Mouse (Mus musculus): ENCODE measurements around the gene Plod2.

Gene Plod2

DNA sequence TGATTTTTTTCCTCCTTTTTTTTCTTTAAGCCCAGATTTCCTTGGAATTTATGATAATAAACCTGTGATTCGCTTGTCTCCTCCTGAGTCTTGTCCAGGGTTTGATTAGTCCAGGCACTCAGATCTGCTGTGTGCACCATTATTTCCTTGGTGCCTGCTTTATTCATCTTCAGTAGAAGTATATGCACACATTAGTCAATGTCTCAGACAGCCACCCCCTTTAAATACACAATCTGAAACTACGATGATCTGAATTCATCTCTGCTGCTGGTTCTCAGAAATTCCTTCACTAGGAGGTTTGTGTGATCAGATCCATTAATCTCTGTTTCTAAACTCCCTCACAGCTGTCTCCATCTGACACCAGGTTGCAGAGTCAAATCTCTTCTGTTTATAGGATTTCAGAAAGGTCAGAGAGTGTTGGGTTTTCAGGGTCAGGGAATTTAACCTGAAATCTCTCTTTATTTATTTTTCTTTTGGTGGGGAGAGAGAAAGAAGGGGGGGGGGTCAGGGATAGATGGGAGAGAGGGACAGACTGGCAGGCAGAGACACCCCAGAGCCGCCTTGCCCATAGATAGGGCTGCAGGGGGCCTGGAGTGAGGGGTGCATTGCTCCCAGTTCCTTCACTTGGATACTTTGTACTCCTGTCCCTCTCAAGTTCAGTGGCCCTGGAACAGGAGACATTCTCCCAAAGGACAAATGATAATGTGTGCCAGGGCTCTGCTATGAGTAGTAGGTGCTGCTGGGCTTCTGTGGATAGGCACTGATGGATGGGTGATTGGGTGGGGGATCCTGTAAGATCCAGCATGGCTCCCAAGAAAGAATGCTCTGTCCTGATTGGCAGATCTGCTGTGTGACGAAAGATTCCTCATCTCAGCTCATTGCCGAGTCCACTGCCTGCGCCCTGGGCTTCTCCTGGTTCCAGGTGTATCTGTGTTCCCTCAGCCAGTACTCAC lies 13.3 kb downstream of the Plod2 start:
- no peak for DNase-seq (ENCODE audit: low spot score in 2 of 2)

DNA sequence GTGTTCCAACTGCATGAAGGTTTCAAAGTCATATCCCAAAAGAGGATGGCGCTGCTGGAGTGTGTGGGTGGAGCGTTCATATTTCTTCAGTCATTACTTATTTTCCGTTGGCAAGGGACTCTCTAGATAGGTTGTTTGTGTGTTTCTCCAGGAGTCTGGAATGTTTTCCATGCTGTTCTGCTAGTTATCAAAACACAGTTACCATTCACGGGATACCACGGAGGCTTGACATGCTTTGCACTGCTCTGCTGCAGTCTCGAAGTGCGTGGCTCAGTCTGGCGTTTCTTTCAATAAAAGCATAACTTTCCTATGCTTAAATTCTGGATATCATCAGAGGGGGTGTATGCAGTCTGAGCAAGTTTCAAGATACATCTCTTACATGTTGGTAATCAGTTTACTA lies 17.7 kb downstream of the Plod2 start:
- DNase-seq (ENCODE audit: low spot score in 2 of 2): no peak

DNA sequence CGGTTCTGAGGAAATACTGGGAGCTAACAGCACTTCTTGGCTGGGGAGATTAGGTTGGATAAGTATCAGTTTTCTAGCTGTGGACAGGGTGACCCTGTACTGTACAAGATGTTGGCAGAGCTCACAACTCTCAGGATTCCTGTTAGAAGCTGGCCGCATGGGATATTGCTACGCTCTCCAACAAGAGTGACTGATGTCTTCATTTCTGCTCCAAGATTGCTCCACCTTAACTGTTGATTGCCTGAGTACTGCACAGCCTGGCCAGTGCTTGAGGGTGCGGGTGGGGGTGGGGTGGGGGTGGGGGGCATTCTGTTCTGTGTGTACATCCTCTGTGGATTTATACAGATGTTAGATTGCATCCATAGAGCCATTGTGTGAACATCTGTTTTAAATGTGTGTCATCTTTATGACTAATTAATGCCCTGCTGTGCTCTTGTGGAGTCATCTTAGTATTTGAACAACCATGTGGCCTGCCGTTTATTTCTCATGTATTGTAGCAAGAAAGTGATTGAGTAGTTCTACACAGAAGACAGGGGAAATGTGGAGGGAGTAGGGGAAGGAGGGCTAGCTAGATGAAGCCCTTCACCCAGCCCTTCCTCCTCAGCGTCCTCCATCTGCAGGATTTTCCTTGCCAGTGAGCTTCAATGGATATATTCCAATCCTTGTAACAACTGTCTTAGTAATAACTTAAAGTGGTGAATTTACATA lies 19.0 kb downstream of the Plod2 start:
- no peak for DNase-seq (ENCODE audit: low spot score in 2 of 2)

DNA sequence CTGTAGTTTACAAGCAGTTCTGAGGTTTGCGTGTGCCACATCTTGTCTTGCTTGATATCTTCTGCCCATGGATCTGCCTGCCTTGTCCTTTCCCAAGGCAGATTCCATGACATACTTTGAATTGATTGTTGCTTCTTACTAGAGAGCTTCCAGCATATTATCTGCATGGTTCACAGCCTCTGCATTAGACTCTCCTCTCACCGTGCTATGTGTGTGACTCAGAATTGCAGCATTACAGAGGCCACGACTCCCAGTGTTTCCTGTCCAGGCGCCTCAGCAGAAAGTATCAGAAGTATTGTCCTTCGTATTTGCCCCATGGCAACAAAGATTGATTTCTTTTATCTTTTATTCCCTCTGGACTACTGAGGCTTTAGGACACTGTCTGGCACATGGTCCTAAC lies 20.4 kb downstream of the Plod2 start:
- DNase-seq (ENCODE audit: low spot score in 2 of 2): no peak

DNA sequence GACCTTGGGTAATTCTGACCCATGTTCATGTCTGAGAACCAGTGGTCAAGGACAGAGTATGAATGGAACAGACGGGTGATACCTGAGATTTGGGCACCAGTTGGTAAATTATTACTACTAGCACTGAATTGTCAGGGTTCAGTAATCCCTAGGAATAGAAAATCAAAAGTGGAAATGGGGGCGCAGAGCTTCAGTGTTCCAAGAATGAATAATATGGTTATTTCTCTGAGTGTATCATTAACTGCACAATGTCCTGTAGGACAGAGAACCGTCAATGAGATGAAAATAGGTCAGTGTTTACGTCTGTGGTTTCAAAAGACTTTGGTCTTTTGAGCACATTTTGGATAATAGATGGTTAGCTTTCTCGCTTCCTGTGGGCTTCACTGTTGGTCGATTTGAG lies 21.3 kb downstream of the Plod2 start:
- no peak for DNase-seq (ENCODE audit: low spot score in 2 of 2)

DNA sequence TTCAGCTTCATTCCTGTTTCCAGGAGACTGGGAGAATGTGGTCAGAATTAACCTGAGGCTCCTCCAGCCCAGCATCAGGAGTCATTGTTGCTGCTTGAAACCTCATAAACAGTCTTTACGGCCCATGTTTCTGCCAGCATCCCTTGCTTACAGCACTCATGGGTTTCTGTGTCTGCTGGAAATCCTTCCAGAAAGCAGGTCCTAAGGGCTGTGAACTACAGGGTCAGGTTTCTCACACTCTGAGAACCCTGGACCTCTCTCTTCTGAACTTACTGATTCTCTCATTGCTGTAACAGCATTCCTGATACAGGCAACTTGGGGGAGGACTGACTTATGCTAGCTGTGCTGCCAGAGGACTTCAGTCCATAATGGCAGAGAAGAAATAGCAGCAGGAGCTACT lies 22.4 kb downstream of the Plod2 start:
- no peak for DNase-seq (ENCODE audit: low spot score in 2 of 2)

DNA sequence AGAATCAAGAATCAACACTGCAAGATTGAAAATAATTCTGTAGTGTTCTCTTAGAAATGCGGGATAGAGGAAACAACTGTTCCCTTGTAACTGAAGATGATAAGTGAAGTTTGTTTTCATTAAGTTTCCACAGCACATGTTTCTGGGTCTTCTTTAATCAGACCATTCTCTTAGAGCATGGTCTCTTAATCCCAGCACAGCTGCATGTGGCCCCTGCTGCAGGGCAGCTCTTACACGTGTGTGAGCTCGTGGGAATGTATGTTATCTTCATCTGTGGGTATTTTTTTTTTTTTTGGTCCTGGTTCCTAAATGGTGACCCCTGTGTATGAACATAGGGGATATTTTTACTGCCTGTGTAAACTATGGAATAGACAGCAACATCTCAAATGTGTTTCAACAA lies 24.2 kb downstream of the Plod2 start:
- DNase-seq (ENCODE audit: low spot score in 2 of 2): no peak

DNA sequence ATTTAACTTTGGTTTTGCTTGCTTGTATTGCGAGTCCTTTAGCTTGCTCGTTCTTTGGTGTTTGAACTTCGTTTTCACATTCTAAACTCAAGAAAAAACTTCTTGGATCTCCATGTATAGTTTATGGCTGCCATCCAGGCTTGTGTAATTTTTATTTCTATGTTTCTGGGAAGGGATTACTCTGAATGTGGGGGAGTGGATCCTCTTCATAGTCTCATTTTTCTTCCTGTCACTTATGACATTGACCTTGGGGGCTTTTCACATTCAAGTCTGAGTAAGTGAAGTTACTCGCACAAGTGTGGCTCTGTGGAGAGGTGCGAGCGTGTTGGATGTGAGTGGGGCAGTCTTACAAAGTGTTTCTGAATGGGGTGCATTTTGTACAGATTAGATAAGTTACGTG lies 25.5 kb downstream of the Plod2 start:
- no peak for DNase-seq (ENCODE audit: low spot score in 2 of 2)

DNA sequence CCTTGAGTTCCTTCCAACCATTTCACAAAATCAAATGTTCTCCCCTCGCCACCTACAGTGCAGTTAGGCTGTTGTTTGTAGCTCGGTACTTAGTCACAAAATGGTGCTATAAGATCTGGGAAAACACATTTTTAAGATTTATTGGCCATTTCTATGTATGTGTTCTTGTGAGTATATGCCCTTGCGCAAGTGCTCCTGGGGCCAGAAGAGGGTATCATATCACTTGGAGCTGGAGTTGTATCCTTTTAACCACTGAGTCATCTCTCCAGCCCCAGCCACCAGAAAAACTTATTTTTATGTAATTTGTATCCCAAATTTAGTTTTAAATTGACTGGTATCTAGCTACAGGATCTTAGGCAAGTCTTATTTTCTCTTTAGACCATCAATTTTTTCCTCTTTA lies 26.8 kb downstream of the Plod2 start:
- DNase-seq (ENCODE audit: low spot score in 2 of 2): no peak

DNA sequence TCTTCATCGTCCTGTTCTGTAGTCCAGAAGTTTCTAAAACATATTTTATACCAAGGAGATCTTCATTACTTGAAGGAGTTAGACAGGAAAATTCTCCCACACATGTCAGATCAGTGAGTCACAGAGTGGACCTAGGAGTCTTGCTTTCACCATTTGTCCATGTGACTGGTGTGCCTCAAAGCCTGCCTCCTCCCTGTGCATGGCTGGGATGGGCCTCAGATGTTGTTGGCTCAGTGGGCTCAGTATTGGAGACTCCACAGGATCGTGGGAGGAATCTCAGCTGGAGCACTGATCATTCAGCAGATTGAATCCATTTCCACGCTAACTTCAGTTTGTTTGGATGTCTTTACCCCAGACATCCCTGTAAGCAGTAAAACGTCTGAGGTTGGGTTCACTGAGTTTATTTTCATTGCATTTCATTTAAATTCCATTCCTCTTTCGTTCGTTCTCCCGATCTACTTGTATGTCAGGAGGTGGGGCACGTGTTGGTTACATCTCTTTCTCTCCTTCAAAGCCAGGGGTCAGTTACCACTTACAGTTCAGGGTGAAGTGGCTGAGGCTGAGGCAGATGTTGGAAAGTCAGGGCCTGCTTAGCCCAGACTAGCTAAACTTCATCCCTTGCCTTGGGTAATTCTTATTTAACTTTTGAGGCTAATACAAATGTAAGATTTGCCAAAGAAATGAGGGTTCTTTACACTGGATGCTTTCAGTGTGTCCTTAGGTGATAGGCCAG lies 30.5 kb downstream of the Plod2 start:
- no peak for DNase-seq (ENCODE audit: low spot score in 2 of 2)

DNA sequence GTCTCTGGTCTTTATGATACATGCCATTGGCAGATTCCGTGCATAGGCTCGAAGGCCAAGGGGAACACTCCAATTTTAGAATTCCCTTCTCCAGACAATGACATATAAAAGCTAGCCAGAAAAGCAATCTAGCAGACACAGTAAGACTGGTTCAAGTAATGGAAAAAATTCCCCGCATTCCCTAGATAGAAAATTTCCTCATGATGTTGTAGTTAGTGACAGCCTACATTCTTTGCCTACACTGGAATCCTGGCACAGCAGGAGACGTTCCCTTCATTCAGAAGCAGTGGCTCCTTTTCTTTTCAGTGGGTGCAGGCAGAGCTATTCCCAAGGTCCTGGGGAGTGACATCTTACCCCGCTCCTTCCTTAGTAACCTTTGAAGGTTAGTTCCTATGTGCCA lies 41.9 kb downstream of the Plod2 start:
- no peak for DNase-seq (ENCODE audit: low spot score in 2 of 2)

DNA sequence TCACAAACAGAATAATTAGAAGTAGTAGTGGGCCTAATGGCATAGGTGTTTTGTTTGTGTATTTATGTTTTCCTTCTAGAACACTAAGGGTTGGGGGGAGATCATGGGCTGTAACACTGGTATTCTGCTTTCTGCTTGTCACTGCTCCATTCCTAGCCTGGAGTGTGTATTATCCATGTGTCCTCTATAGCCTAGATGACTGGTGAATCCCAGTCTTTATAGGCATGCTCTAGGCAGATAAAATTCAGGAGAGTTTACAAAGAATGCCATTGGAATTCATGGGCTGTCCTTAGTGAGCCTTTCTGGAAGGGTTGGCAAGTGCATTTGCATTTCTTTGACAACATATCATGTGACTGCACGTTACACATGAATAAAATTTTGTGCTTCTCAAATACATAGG lies 44.0 kb downstream of the Plod2 start:
- DNase-seq (ENCODE audit: low spot score in 2 of 2): no peak

DNA sequence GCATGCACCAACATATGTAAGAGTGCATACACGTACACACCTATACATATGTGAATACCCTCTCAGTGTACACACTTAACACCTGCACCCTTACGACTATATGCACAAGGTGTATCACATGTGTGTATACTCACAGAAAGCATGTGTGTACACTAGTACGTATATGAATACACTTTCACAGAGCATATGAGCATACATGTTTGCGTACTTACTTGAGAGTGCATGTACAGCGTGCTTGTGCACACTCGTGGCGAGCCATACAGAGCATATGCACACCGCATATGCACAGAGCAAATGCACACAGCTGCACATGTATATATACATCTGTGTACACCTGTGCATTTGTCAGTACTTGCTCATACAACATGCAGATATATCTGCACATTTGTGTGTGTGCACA lies 45.4 kb downstream of the Plod2 start:
- no peak for DNase-seq (ENCODE audit: low spot score in 2 of 2)

DNA sequence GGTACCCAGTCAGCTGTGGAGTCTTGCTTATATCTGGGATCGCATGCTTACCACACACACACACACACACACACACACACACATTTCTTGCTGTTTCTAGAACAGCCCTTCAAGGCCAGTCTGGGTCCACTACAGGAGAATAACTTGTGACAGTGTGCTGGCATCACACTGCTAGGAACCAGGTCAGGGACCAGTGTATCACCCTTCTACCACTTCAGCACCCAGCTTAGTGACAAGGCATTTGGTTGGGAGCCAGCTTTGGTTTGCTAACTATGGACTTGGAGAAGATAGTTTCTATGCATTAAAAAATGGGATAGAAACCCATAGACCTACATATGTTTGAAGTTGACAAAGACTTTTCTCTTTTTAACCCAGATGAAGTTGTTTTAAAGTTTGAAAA lies 46.2 kb downstream of the Plod2 start:
- DNase-seq (ENCODE audit: low spot score in 2 of 2): no peak

DNA sequence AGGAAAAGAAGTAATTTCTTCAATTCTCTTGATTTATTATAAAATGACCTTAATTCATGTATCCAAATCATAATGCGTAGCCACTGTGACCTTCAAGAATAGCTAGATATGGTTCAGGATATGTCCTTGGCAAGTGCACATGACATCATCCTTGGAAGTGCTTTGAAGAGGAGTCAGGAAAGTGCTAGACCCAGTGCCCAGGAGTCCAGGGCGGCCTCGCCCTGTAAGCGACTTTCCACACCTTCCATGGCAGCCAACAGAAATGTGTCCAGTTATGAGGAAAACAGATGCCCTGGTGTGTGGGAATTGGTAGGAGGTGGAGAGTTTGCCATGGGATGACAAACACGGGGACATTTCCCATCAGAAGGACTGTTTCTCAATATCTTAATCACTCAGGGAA lies 47.0 kb downstream of the Plod2 start:
- DNase-seq (ENCODE audit: low spot score in 2 of 2): no peak

DNA sequence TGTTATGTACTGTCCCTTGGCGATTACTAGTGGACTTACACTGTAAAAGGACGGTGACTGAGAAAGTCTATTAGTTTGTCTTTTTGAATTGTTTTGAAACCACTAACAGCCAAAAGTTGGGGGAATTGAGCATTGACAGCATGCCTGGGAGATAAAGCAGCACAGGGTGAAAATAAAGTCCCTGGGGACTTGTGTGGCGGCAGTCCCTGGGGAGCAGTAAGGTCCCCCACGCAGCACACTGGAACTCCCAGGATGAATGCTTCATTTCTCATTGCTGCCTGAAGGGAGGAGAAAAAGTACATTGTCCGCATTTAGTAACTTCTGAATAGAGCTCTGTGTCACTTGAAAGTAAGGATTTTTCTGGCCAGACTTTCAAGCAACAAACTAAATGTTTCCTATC lies 49.5 kb downstream of the Plod2 start:
- no peak for DNase-seq (ENCODE audit: low spot score in 2 of 2)

DNA sequence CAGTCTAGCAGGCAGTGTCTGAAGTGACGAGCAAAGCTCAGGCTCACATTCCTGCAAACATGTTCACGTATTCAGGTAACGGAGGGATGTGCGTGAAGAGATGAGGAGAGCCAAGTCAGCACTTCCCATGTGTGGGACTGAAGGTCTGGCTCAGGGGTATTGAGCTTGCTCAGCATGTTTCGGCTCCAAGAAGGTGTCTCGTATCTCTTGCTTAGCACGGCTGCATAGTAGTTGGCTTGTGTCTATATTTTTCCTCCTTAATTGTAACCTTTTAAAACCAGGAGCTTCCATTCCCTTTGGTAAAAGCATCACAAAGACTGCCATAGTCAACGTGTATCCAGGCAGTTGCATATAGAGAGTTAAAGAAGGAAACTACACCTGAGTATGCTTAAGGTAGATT lies 50.7 kb downstream of the Plod2 start:
- no peak for DNase-seq (ENCODE audit: low spot score in 2 of 2)

DNA sequence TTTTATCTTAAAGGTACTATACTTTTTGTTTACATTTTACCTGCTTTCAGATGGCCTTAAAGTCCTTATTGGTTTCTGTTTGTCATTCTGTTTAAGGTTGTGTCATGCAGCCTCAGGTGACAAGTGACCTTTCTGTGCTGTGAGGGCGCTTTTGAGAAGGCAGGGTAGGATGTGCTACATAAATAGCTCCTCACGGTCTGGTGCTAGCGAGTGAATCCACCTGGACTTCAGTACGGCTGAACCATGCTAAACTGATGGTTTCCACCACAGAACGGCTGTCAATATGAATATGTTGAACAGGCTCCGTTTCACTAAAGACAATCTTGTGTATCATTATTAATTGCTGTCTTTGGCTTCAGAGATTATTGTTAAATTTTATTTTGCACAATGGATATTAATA lies 52.5 kb downstream of the Plod2 start:
- no peak for DNase-seq (ENCODE audit: low spot score in 2 of 2)

DNA sequence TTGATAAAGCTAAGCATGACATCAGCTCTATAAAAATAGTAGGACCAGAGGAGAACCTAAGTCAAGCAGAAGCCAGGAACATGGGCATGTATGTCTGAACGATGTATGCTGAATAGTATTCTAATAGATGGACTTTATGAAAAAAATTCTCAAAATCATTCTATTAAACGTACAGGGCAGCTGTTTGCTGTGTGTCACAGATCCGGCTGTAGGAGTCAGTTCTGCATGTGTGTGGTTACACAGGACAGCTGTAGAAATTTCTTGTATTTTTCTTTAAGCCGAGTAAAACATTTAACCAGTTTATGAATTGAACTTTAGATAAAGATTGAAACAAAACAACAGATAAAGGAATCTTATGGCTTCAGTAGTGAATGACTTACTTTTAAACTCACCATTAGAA lies 53.3 kb downstream of the Plod2 start:
- DNase-seq (ENCODE audit: low spot score in 2 of 2): no peak

DNA sequence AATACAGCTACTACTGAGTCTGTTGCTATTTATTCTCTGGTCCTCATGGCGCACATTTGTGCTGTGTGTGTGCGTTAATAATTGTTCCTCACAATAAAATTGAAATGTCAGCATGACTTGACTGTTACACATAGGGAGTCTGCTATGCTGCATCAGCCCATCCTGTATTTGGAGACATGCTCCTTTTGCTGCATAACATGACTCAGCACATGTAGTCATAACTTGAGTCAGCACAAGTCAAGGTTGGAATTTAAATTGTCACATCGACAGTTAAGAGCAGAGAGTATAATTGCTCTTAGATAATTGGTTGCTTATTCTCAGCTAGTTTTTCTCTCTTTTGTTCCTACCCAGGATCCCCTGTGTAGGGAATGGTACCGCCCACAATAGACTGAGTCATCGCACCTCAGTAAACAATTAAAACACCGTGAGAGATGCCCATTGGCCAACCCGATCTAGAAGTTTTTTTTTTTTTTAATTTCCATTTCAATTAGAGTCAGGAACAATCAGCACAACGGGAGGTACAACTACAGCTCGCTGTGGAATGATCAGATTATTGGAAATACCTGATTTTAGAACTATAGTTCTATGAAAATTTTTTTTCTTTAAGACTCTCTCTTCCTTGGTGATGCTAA lies 55.0 kb downstream of the Plod2 start:
- DNase-seq (ENCODE audit: low spot score in 2 of 2): no peak

DNA sequence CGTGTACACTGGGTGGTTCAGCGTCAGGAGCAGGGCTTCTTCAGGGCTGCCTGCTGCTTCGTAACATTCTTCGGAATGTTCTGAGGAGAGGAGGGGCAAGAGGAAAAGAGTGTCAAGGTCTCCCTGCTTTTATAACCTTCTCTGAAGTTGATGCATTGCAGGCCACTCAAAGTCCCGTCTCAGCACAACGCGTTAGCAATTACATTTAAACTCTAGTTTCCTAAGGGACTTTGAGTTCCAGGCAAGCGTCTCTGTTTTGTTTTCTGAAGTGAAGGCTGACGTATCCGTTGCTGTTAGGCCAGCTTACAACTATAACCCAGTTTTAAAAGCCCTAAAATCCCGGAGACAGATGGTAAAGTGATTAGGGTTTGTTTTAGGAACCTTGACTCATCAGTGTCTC lies 55.8 kb downstream of the Plod2 start:
- no peak for DNase-seq (ENCODE audit: low spot score in 2 of 2)

DNA sequence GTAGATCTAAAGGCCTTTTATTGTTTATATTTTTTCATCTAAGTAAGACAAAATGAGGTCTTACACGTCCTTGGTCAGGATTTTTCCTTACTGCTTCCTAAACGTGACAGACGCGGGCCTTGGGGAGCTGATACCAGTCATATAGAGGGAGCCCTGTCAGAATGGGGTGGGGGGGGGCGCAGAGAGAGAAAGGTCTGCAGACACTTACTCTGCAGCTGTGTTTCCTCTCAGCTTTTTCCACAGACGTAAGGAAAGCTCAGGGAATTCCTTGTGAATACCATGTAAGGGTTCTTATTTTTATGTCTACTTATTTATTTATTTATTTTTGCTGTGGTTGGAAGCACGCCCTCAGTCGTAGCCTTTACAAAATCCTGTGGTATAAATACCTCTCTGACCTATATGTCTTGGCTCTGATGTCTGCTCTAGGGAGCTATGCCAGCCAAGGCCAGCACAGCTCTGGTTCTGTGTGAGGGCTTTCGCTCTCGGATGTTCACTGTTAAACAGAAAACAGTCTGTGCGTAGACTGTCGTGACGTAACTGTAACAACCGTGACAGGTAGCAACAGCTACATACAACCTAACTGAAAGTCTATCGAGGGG lies 58.0 kb downstream of the Plod2 start:
- no peak for DNase-seq (ENCODE audit: low spot score in 2 of 2)
